Mouse (Mus musculus): ENCODE measurements around the gene Necab2. TPM values are rescaled to one million over a fixed set of nuclear protein-coding genes. Genes with fewer than 3 reads are reported as not detected.

Necab2 gene
- polyA plus RNA-seq, 1 experiment: 0.08 TPM

GRCm38 (mm10) chr8:119520102-119520501 is 73.6 kb downstream of the Necab2 start:
- DNase-seq (ENCODE audit: low spot score): no peak

Other genes with a start within 250 kb of the Necab2 start
- gene Hsbp1, start 102.2 kb upstream of the Necab2 start, polyA plus RNA-seq (2012; rRNA removed): 215 and 252 TPM in 2 replicates
- gene Mlycd, start 51.8 kb upstream of the Necab2 start, polyA plus RNA-seq (2012; rRNA removed): 21.6 and 23.2 TPM in 2 replicates
- 69.4 and 84.6 TPM in 2 replicates for gene Osgin1, start 12.6 kb upstream of the Necab2 start, polyA plus RNA-seq (2012; rRNA removed)
- 0.04 and 0.08 TPM in 2 replicates for gene Slc38a8, start 55.0 kb downstream of the Necab2 start, polyA plus RNA-seq (2012; rRNA removed)
- gene Mbtps1, start 112.0 kb downstream of the Necab2 start, polyA plus RNA-seq (2012; rRNA removed): 90.6 and 92.1 TPM in 2 replicates
- gene Hsdl1, start 128.5 kb downstream of the Necab2 start, polyA plus RNA-seq (2012; rRNA removed): 16.4 and 23.2 TPM in 2 replicates
- gene Dnaaf1, start 128.5 kb downstream of the Necab2 start, polyA plus RNA-seq (2012; rRNA removed): 0.07 TPM in 2 replicates
- gene Taf1c, start 158.5 kb downstream of the Necab2 start, polyA plus RNA-seq (2012; rRNA removed): 11.1 and 14.5 TPM in 2 replicates
- gene Adad2, start 166.0 kb downstream of the Necab2 start, polyA plus RNA-seq (2012; rRNA removed): not detected in 2 replicates
- 3.5 and 6.6 TPM in 2 replicates for gene Kcng4, start 189.0 kb downstream of the Necab2 start, polyA plus RNA-seq (2012; rRNA removed)
- 147 and 168 TPM in 2 replicates for gene Wfdc1, start 219.6 kb downstream of the Necab2 start, polyA plus RNA-seq (2012; rRNA removed)